Mouse (Mus musculus) heart, postnatal 36 days (tissue): ENCODE measurements around the gene Cenps. TPM values are rescaled to one million over a fixed set of nuclear protein-coding genes. Genes with fewer than 3 reads are reported as not detected.

Experiments used
- DNase-seq, 2 experiments: peaks; one replicate each; pipeline ENCODE4 v3.0.0; 2021 to 2022
- intact Hi-C: fragments of 180-260 bp; cut with DNase I; formaldehyde crosslinking; loops from one replicate; pipeline ENCODE4 v1.15.1; 2025
- total RNA-seq, 2 experiments: library from RNA; stranded (reverse); gene quantifications; 2 replicates each; pipeline ENCODE4 v1.2.3; 2021

Gene Cenps
- total RNA-seq, 2 experiments from 2014 or later = 7.9 to 8.6 TPM

DNA sequence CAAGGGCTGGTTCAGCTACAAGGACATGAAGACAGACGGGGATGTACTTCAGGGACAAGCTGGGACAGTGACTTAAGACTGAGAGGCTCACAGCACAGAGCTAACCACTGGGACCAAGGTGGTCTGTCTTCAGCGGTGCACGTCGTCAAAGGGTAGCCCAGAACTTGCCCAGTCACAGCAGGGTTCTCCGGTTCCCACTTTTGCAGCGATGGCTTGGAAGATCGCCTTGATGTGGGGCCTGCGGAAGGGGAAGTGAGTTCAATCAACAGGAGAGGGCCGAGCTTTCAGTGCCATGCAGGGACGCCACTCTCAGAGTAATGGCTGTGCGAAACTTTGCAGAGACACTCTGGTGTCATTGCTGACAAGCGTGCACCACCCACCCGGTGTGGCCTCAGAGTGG, 22.5 kb upstream of the Cenps start:
- intact Hi-C loops = loop anchor here (10.0 kb wide), 1 partner anchor 1015 kb away; no protein-coding TSS in a partner anchor
- DNase-seq = no peak

DNA sequence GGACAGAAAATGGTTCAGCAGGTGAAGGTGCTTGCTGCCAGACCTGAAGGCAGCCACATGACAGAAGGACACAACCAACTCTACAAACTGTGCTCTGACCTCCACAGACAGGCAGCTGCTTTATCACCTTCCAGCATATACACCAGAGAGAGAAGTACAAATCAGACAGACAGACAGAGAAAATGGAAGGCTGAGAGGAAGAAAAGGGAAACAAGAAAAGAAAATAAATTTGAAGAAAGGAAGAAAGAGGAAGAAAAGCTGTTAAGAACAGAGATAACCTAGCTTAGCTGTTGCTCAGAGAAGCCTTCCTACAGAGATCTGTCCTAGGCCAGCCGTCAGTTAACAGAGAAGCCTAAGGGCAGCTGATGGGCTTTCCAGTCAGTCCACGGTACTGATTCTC, 21.8 kb upstream of the Cenps start:
- DNase-seq = no peak
- intact Hi-C loops = no loop called here

DNA sequence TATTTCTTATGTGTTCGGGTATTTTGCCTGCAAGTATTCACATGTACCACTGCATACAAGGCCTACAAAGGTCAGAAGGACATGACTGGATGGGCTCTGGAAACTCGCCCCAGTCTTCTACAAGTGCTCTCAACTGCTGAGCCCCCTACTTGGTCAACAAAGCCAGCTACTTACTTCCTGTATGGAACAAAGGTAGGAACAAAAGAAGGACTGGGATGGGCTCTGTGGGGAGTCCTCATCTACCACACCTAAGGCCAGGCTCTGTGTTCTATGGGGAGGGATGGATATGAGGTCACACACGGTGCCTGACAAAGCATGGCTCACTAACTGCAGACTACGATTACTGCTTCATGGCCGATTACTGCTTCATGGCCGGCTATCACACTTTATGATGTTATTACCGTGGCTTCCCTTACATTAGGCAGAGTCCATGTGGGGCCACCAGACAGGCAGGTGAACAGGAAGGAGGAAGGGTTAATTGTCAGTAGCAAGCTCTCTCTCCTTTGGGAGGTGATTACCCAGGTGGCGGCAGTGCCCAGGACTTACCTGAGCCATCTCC, 20.1 kb upstream of the Cenps start:
- DNase-seq = no peak
- intact Hi-C loops = no loop called here

DNA sequence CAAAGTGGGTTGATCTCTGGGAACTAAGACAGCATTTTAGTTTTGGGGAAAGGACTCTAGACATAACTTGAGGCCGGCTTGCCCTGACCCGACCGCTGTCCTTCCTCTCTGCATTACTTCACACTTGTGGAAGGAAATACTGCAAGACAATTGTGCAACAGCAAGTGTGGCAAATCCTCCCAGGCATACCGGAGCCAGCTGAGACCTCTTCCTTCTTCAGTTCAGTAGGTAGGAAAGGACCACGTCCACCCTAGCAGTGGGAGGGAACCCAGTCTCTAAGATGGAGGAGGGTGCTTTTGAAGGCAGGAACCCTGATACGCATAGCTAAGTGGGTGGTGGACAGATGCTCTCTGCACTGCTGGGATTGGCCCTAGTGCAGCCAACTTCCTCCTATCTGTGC, 18.3 kb upstream of the Cenps start:
- no peak for DNase-seq
- intact Hi-C loops = no loop called here

DNA sequence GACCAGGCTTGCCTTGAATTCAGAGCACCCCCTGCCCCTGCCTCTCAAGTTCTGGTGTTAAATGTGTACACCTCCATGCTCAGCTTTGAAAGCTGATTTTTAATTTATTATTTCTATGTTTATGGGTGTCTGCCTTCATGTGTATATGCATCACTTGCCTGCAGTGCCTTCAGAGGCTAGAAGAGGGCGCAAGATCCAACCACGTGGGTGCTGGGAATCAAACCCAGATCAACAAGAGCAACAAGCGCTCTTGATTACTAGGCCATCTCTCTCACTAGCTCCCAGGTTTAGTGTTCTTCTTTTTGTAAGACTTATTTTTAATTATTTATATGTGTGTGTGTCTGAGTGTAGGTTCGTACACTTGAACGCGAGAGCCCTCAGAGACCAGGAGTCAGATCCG, 17.4 kb upstream of the Cenps start:
- no peak for DNase-seq
- intact Hi-C loops = no loop called here

DNA sequence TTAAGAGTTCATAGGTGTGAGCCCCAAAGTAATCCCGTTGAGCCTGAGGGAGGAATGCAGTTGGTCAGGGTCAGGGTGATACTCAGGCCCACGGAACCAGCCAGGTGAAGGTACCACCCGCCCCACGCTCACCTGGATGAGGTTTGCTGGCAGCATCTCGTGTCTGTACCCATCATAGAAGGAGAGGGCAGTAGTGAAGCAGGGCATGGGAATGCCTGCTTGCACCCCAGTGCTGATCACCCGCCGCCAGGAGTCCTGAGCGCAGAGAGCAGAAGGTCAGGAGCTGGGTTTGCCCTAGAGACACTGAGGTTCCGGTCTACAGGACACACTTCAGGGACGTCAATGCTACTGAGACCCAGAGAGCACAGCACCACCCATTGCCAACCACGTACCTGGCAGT, 13.3 kb upstream of the Cenps start:
- intact Hi-C loops = no loop called here
- no peak for DNase-seq

DNA sequence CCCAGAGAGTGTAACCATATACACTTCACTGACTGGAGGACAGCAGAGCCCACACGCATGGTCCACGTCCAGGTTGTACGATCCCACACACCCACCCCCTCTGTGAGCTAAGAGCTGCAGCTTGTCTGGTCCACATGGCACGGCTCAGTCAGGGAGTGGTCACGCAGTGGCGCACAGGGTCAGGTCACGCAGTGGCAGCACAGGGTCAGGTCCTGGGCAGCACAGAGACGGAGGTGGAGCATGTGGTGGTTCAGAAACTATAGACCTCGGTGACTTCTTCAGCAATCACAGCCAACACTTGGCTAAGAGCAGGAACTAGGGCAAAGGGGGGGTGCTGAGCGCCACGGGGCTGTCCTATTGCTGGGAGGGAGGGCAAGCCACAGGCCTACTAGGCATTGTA, 12.8 kb upstream of the Cenps start:
- intact Hi-C loops = no loop called here
- no peak for DNase-seq

DNA sequence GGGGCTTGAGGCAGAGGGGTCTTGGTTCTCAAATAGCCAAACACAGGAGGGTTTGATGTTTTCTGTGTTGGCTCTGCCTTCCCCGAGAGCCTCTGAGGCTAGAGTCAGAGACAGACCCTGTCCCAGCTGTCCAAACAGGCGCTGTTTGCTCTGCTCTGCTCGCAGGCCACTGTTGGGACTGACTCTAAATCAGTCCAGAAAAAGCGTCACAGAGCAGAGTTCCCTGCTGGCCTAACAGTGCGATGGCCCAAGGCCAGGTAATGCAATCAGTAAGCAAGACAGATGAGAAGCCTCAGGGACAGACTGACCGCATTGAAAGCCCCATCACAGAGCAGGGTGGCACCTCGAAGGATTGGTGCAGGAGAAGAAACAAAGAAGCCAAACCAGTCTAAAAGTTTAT, 12.2 kb upstream of the Cenps start:
- intact Hi-C loops = loop anchor here (10.0 kb wide), 2 partner anchors 295 to 565 kb away; no protein-coding TSS in a partner anchor
- no peak for DNase-seq

DNA sequence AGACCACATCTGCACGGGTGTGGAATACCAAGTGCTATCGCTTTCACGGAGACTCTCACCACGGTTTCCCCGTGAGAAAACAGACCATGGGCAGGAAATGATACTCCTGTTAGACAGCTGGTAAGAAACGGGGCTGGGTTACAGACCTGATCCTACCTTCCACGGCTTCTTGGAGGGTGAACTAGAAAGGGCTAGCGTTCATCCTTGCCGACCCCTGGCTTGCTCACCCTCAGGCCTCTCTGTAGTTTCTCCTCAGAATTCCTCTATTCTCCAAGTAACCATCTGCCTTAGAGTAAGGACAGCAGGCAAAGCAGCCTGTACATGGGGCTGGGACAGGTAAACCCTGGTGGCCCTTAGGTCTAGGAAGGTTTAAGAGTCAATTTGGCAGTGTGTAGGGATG, 11.8 kb upstream of the Cenps start:
- no peak for DNase-seq
- intact Hi-C loops = loop anchor here (10.0 kb wide), 2 partner anchors 296 to 566 kb away; no protein-coding TSS in a partner anchor

DNA sequence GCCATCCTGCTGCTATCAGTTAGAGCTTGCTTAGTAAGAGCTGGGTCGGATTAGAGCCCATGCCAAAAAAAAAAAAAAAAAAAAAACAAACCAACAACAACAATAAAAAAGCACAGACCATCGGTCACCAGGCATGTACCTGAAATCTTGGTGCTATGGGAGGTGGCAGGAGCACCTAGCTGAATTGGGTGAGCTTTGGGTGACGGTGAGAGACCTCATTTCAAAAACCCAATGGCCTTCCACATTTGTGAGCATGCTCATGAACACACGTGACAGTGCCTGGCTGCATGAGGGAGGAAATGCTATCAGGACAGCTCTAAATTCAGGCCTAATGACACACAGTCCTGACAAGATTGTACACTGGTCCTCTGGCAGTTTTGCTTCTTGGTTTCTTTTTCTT, 10.7 kb upstream of the Cenps start:
- DNase-seq = no peak
- intact Hi-C loops = loop anchor here (10.0 kb wide), 2 partner anchors 297 to 567 kb away; no protein-coding TSS in a partner anchor

DNA sequence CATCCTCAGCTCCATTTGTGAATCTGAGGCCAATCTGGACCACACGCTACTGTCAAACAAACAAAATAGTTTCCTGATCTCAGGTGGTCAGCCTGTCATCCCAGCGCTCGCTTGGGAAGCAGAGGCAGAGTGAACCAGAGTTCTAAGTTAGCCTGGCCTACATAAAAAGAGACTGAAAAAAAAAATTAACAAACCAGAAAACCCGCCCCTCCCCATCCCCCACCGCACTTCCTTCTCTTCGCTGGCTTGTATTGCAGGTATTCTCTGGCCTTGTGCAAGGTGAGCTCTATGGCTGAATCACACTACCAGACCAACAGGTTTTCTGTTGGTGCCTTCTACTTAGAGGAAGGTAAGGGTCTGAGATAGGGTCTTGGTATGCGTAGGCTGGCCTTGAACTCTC, 10.1 kb upstream of the Cenps start:
- intact Hi-C loops = loop anchor here (10.0 kb wide), 2 partner anchors 297 to 567 kb away; no protein-coding TSS in a partner anchor
- DNase-seq = no peak

DNA sequence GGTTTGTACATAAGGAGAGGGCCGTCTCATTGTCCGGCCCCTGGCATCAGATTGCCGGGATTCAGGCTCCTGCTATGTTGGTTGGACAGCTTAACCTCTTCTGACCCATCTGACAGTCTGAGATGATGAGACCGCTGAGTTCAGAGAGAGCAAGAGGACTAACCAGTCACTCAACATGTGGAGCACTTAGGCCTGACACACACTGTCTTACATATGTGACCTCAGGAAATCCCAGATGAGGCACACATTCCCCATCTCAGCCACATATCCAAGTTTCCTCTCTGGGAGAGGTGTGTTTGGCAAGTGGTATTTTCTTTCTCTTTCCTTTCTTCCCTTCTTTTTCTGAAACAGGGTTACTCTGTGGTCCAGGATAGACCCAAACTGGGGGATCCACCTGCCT, 7.7 kb upstream of the Cenps start:
- intact Hi-C loops = loop anchor here (2.0 to 10.0 kb wide), 3 partner anchors 300 to 570 kb away; no protein-coding TSS in a partner anchor
- no peak for DNase-seq

DNA sequence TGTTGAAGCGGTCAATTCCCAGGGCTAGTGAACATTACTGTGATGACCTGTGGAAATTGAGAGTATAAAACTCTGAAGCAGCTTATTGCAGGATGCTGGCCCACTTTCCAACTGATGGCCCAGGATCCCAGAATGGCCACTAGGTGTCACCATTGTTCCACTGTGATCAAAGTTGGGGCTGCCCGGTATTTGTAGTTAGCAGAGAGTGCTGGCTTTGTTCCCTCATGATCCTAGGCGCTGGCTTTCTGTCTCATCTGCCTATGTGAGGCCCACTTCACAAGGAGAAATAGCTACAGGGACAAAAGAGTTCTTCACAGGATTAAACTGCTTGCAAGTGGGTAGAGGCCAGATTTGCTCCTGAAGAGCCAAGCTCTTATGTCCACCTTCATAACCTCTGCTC, 7.0 kb upstream of the Cenps start:
- peak; percentile 81 to 82 for DNase-seq
- intact Hi-C loops = loop anchor here (1.0 to 10.0 kb wide), 4 partner anchors 38 to 570 kb away; no protein-coding TSS in a partner anchor

DNA sequence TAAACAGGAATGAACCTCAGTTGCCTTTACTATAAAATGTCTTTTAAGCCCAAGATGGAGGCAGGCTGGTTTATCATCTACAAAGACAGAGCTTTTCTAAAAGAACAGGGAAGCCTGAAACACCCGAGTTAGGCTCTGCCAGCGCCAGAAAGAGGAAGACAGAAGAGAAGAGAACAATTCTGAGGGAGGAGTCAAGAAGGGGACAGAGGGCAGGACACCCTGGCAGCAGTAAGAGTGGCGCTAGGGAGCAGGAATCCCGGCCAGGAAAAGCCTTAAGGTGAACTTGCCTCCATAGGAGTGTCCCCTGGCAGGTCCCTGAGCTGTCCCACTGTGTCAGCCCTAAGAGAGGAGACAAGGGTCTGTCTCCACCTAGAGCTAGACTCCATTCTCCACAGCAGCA, 6.2 kb upstream of the Cenps start:
- intact Hi-C loops = loop anchor here (10.0 kb wide), 2 partner anchors 301 to 571 kb away; no protein-coding TSS in a partner anchor
- DNase-seq = no peak

DNA sequence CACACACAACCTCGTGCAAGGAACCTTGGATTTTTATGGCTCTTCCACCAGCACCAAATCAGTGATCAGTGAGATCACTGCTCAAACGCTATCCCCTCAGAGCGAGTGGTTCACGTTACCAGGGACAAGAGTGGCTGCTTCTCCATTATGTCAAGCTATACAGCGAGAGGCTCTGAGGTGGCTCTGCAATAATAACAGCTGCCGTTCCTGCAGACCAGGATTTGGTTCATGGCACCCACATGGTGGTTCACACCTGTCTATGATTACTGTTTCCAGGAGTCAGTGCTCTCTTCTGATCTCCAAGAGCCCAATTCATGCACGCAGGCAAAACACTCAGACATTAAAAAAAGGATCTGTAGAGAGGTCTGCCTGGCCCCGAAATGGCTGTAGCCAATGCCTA, 1.1 kb upstream of the Cenps start:
- intact Hi-C loops = loop anchor here (5.0 kb wide), 1 partner anchor 61 kb away; no protein-coding TSS in a partner anchor
- no peak for DNase-seq

DNA sequence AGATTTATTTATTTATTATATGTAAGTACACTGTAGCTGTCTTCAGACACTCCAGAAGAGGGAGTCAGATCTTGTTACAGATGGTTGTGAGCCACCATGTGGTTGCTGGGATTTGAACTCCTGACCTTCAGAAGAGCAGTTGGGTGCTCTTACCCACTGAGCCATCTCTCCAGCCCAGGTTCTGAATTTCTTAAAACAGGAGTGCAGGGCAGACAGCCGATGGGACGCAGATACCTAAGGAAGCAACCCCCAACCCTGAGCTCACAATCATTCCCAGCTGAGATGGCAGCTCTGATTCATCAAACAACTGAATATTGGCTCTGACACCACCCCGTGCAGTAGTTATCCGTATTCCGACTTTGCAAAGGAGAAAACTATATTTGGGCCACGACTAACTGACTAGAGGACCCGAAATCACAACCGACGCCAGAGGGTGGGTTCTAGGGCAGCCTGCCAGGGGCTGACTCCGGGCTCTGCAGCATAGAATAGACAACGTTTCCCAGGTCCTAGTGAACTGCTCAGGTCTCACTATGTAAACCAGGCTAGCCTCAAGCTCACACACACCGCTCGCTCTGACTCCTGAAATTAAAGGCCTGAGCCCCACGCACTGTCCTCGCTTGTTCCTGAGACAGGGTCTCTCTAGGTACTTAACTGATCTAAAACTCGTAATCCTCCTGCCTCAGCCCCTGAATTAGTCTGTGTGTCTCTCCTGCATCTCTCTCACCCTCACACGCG, 1.1 kb downstream of the Cenps start:
- intact Hi-C loops = loop anchor here (2.0 to 5.0 kb wide), 2 partner anchors 59 to 393 kb away; no protein-coding TSS in a partner anchor
- DNase-seq = no peak

DNA sequence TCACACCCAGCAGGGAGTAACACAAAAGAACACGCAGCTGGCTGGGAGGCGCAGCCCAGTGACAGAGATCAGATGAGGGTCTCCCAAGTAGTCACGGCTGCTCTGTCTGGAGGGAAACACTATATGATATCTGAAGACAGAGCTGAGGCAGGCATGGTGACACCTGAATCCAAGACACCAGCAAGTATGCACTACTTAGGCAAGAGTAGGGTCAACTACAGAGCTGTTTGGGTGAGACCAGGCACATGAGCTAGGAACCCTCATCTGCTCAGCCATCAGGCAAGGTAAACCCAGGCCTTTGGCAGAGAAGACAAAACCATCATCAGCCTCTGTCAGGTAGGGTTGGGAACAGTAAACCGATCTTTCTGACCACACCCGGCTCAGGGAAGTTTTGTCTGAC, 4.0 kb downstream of the Cenps start:
- intact Hi-C loops = no loop called here
- DNase-seq = no peak

DNA sequence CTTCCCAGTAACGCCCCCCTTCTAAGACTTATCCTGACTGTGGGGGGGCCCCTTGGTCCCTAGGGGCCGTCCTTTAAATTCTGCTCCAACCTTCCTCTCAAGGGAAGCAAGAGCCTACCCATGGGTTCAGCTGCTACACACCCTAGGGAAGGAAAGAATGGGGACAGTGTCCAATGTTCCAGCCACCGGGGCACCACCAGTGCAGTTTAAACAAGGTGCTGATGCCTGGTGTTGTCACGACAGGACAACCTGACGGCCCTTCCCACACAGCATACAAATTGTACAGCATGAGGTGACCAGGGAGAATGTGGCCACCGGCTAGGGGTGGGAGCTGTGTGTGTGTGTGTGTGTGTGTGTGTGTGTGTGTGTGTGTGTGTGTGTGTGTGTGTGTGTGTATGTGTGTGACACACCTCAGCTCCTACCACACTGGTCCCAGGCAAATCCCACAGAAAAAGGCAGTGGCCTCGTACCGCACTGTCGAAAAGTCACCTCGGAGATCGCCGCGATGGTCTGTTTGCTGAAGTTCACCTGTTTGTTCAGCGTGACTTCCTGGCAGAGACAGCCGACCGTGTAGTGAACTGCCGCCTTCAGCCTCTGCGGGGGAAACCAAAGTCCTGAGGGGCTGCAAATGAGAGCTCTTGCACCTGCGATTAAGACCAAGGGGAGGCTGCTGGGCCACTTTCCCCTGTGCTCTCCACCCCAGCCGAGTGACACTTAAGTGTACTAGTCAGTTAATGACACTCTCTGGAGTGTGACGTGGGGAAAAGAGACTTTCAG, 5.5 kb downstream of the Cenps start:
- intact Hi-C loops = no loop called here
- DNase-seq = no peak

DNA sequence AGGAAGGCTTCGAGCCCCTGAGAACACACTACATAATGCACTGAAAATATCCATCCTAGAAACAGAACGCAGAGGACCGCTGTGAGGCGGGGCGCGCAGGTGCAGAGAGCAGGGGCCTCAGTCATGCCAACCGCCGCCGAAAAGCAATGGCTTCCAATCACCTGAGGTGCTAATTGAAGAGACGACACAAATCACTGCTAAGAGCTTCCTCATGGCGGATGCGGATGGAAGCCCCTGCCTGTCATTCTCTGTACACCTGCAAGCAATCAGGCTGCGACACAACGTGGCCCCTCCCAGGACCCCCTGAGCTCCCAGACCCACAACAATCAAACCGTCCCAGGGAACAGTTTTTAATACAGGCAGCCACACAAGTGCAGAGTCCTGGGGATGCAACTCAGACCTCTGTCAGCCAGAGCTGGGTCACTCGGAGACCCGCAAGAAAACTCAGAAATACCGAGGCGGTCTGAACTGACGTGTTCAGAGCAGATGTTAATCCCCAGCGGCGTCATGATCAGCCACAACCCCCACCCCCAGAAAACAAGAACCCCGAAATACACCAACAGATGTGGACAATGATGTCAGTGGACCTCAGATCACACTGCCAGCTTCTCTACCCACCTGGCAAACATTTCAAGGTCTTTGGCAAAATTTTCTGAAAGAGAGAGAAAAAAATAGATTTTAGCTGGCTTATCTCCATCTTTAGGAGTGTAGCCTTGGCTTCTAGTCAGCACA, 6.2 kb downstream of the Cenps start:
- no peak for DNase-seq
- intact Hi-C loops = no loop called here

DNA sequence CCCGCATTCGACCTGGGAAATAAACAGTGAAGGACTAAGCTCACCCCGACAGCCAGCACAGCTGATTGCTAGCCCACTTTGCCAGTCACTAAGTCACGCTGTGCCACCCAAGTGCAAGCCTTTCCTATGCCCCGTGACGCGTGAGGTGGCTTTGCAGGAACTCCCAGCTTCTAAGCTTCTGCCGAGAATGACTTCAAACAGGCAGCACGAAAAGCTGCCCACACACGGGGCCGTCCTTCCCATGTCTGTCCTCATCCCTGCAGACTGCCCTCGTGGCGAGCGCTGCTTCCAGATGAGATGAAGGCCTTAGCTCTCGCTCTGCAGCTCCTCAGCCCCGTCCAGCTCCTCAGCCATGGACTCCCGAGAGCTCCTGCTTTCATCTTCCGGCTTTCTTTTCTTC, 9.0 kb downstream of the Cenps start:
- intact Hi-C loops = no loop called here
- no peak for DNase-seq

DNA sequence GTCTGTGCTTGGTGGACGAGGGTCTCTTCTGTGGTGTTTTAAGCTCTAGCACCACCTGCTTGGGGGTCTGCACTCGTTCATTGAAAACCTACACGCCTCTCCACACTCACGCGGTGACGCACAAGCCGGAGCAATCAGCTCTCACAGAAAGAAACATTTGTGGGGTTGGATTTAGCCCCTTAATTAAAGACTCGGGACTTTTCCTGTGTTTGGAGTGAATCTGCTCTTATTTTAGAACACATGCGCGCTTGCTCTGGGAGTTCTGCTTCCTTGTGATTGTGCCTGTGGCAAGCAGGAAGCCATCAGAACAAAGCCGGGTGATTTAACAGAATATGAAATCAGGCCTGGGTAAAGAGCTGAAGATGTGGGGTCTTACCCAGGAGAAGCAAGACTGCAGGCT, 10.8 kb downstream of the Cenps start, which contains the start of gene Cort:
TSS of gene Cort (minus strand) at position 101 of the 400 bp plus-strand sequence.
- DNase-seq = no peak

More for the DNA sequence above, 10.8 kb downstream of the Cenps start, which contains the start of gene Cort:
- intact Hi-C loops = no loop called here
